Mouse (Mus musculus) midbrain, embryonic 13.5 days (tissue): ENCODE measurements around the gene Vmn2r4. TPM values are rescaled to one million over a fixed set of nuclear protein-coding genes. Genes with fewer than 3 reads are reported as not detected.
A peak's percentile ranks its signal among the peaks of the same experiment; 100 is the strongest.
"Not testable (repeated sequence)": the region's sequence is repeated elsewhere in the genome, so short reads cannot be mapped to it uniquely, and the experiment has no call there.

Experiments used
- ATAC-seq: fragments of 200-750 bp; cut with Nextera tagmentation; 2 replicates; pipeline ENCODE4 v1.8.0; 2017; ENCODE audit warnings: mild to moderate bottlenecking, moderate TSS enrichment, moderate library complexity
- H3K27ac ChIP-seq: fragments of 300-500 bp; sonication (generic); 2 replicates; pipeline ENCODE4 v1.5.1; 2015; ENCODE audit warnings: inconsistent platforms, mild to moderate bottlenecking, moderate library complexity
- H3K27me3 ChIP-seq: fragments of 300-500 bp; sonication (generic); 2 replicates; pipeline ENCODE4 v1.6.1; 2015; ENCODE audit warnings: mild to moderate bottlenecking, inconsistent platforms
- H3K36me3 ChIP-seq: fragments of 300-500 bp; sonication (generic); 2 replicates; pipeline ENCODE4 v1.6.1; 2015; ENCODE audit warnings: mild to moderate bottlenecking, inconsistent platforms
- H3K4me1 ChIP-seq: fragments of 300-500 bp; sonication (generic); replicated peaks from 2 replicates; pipeline ENCODE4 v1.6.1; 2015; ENCODE audit warnings: inconsistent platforms
- H3K4me2 ChIP-seq: fragments of 300-500 bp; sonication (generic); replicated peaks from 2 replicates; pipeline ENCODE4 v1.6.1; 2015; ENCODE audit warnings: moderate library complexity, mild to moderate bottlenecking, inconsistent platforms
- H3K4me3 ChIP-seq: fragments of 300-500 bp; sonication (generic); replicated peaks from 2 replicates; pipeline ENCODE4 v1.5.1; 2015; ENCODE audit warnings: mild to moderate bottlenecking, inconsistent platforms
- H3K9ac ChIP-seq: fragments of 300-500 bp; sonication (generic); replicated peaks from 2 replicates; pipeline ENCODE4 v1.6.1; 2015; ENCODE audit warnings: mild to moderate bottlenecking, inconsistent platforms
- H3K9me3 ChIP-seq: fragments of 300-500 bp; sonication (generic); 2 replicates; pipeline ENCODE4 v1.6.1; 2016; ENCODE audit warnings: mild to moderate bottlenecking, inconsistent platforms
- WGBS: fragments of 180-500 bp; shearing (Covaris S2); methylation state at CpG from one replicate; pipeline ENCODE4 v1.1.7; 2015; 5-methylcytosine and 5-hydroxymethylcytosine counted together
- polyA plus RNA-seq: library from polyadenylated mRNA; unstranded; fragments of >200 nt; fragmentation: Nextera tagmentation; extraction: Ambion mirVana; gene quantifications from 2 replicates; pipeline ENCODE4 v1.2.1, GENCODE M21; 2015

Vmn2r4 gene
- not detected in 2 replicates for polyA plus RNA-seq

- WGBS = 87% methylated on average over 3 of the region's 3 CpGs
- not testable (repeated sequence) for H3K4me2 ChIP-seq, H3K9ac ChIP-seq, H3K9me3 ChIP-seq, H3K27ac ChIP-seq, ATAC-seq, H3K4me1 ChIP-seq, H3K4me3 ChIP-seq, H3K36me3 ChIP-seq, H3K27me3 ChIP-seq
Measured at GRCm38 (mm10) chr3:64415268-64415667, at the start of gene Vmn2r4. Vmn2r4 (minus strand) TSS chr3:64415368.

GRCm38 (mm10) chr3:64434261-64434660, 19.1 kb upstream of the Vmn2r4 start:
- WGBS = 91% methylated on average over 7 of the region's 7 CpGs
- H3K27me3 ChIP-seq, H3K4me1 ChIP-seq, H3K9ac ChIP-seq, H3K36me3 ChIP-seq, ATAC-seq, H3K27ac ChIP-seq, H3K4me3 ChIP-seq, H3K9me3 ChIP-seq, H3K4me2 ChIP-seq: not testable (repeated sequence)

GRCm38 (mm10) chr3:64428117-64428798, 13.1 kb upstream of the Vmn2r4 start:
- not testable (repeated sequence) for H3K27me3 ChIP-seq, H3K9me3 ChIP-seq, H3K27ac ChIP-seq, H3K4me3 ChIP-seq, H3K36me3 ChIP-seq, H3K9ac ChIP-seq, H3K4me2 ChIP-seq, H3K4me1 ChIP-seq
- WGBS = 60% methylated on average over 6 of the region's 6 CpGs
- peak; percentile 97 for ATAC-seq

GRCm38 (mm10) chr3:64422141-64422540, 7.0 kb upstream of the Vmn2r4 start:
- not testable (repeated sequence) for H3K36me3 ChIP-seq, H3K4me3 ChIP-seq, ATAC-seq, H3K27ac ChIP-seq, H3K27me3 ChIP-seq, H3K9ac ChIP-seq, H3K9me3 ChIP-seq, H3K4me2 ChIP-seq, H3K4me1 ChIP-seq
- 92% methylated on average over 1 of the region's 1 CpGs for WGBS

GRCm38 (mm10) chr3:64417477-64417876, 2.3 kb upstream of the Vmn2r4 start:
- not testable (repeated sequence) for H3K9me3 ChIP-seq, ATAC-seq, H3K27ac ChIP-seq, H3K4me1 ChIP-seq, H3K9ac ChIP-seq, H3K27me3 ChIP-seq, H3K36me3 ChIP-seq, H3K4me3 ChIP-seq, H3K4me2 ChIP-seq
- WGBS = 82% methylated on average over 1 of the region's 1 CpGs

GRCm38 (mm10) chr3:64414253-64414652, 915 bp downstream of the Vmn2r4 start:
- not testable (repeated sequence) for H3K36me3 ChIP-seq, H3K9ac ChIP-seq, H3K4me3 ChIP-seq, ATAC-seq, H3K27me3 ChIP-seq, H3K9me3 ChIP-seq, H3K4me2 ChIP-seq, H3K27ac ChIP-seq, H3K4me1 ChIP-seq

- Histone ChIP-seq H3K36me3 (no peaks in the 10 kb centered on the region), H3K27me3 (no peaks in the 10 kb centered on the region), H3K4me3 (no peak overlapping the region), H3K9ac (no peak overlapping the region), H3K27ac (no peak overlapping the region), H3K4me2 (no peak overlapping the region), H3K9me3 (no peaks in the 10 kb centered on the region), H3K4me1 (peaks cover 9% of the 10 kb centered on the region; the same call in 1 of the 2 replicates)
- peak; percentile 71 for ATAC-seq
- 23% methylated on average over 2 of the region's 2 CpGs for WGBS
Measured at GRCm38 (mm10) chr3:64359286-64360035, 55.7 kb downstream of the Vmn2r4 start.

Other genes with a start within 250 kb of the Vmn2r4 start
- 0.03 TPM in 1 of 2 replicates, not detected in the other for gene Vmn2r3, start 125.7 kb downstream of the Vmn2r4 start, polyA plus RNA-seq
- not detected in 2 replicates for gene Vmn2r5, start 94.5 kb upstream of the Vmn2r4 start, polyA plus RNA-seq
- not detected in 2 replicates for gene Vmn2r6, start 150.5 kb upstream of the Vmn2r4 start, polyA plus RNA-seq